Mouse (Mus musculus) liver, embryonic 15.5 days (tissue): Measurements from ENCODE around the gene Gpr183. TPM values are rescaled to one million over a fixed set of nuclear protein-coding genes. Genes with fewer than 3 reads are reported as not detected.

Source experiments
- ATAC-seq: fragments of 200-750 bp; cut with Nextera tagmentation; 2 replicates; pipeline ENCODE4 v1.8.0; 2017; ENCODE audit warnings: moderate number of reproducible peaks, mild to moderate bottlenecking, moderate library complexity; ENCODE audit not compliant: insufficient read depth
- H3K27ac ChIP-seq: fragments of 300-500 bp; sonication (generic); replicated peaks from 2 replicates; pipeline ENCODE4 v1.5.1; 2015; ENCODE audit warnings: mild to moderate bottlenecking, inconsistent platforms
- H3K27me3 ChIP-seq: fragments of 300-500 bp; sonication (generic); 2 replicates; pipeline ENCODE4 v1.6.1; 2015; ENCODE audit warnings: mild to moderate bottlenecking, inconsistent platforms
- H3K36me3 ChIP-seq: fragments of 300-500 bp; sonication (generic); replicated peaks from 2 replicates; pipeline ENCODE4 v1.6.1; 2015; ENCODE audit warnings: moderate library complexity, mild to moderate bottlenecking, inconsistent platforms
- H3K4me1 ChIP-seq: fragments of 300-500 bp; sonication (generic); replicated peaks from 2 replicates; pipeline ENCODE4 v1.6.1; 2015; ENCODE audit warnings: inconsistent platforms
- H3K4me2 ChIP-seq: fragments of 300-500 bp; sonication (generic); 2 replicates; pipeline ENCODE4 v1.6.1; 2015; ENCODE audit warnings: moderate library complexity, mild to moderate bottlenecking, inconsistent platforms
- H3K4me3 ChIP-seq: fragments of 300-500 bp; sonication (generic); replicated peaks from 2 replicates; pipeline ENCODE4 v1.5.1; 2015; ENCODE audit warnings: mild to moderate bottlenecking, inconsistent platforms
- H3K9ac ChIP-seq: fragments of 300-500 bp; sonication (generic); 2 replicates; pipeline ENCODE4 v1.6.1; 2015; ENCODE audit warnings: moderate library complexity, mild to moderate bottlenecking, inconsistent platforms
- H3K9me3 ChIP-seq: fragments of 300-500 bp; sonication (generic); replicated peaks from 2 replicates; pipeline ENCODE4 v1.6.1; 2016; ENCODE audit warnings: inconsistent platforms
- WGBS: fragments of 180-500 bp; shearing (Covaris S2); methylation state at CpG from one replicate; pipeline ENCODE4 v1.1.7; 2015; ENCODE audit warnings: mixed read lengths; ENCODE audit not compliant: insufficient replicate concordance; 5-methylcytosine and 5-hydroxymethylcytosine counted together
- polyA plus RNA-seq: library from polyadenylated mRNA; unstranded; fragments of >200 nt; fragmentation: Nextera tagmentation; extraction: Ambion mirVana; gene quantifications from 2 replicates; pipeline ENCODE4 v1.2.1, GENCODE M21; 2015

Gene Gpr183
- polyA plus RNA-seq, 1 experiment from 2014 or later, result 1.5 TPM

DNA sequence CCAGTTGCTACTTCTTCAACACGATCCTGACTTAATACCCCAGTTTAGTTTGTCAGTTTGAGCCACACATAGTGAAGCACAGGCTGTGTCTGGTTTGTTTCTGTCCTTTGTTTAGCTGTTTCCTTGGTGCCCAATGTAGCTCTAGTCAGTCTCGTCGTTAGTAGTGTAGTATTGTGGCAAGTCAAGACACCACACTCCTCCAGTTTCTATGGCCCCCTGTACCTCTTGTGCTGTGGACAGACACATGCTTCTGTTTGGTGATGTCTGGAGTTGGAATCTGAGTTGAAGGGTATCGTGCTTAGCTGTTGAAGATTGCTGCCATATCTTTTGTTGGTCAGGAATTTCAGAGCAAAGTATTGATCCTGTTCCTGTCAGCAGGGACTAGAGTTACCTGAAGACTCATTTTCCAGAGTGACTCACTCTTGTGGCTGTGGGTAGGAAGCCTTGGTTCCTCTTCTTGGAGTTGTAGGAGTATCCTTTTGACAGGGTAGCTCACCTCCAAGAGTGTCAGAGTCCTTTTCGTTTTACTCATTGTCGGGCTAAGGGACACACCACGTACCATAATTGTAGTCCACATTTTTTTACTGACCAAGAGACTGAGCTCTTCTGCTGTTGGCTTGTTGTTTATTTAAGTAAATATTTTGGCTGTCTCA, 34.1 kb downstream of the Gpr183 start:
- Histone ChIP-seq H3K9me3 (no peaks in the 10 kb centered on the region; the same call in 1 of the 2 replicates), H3K4me1 (peaks cover 34% of the 10 kb centered on the region), H3K36me3 (peaks cover 19% of the 10 kb centered on the region; the same call in 1 of the 2 replicates), H3K27me3 (no peaks in the 10 kb centered on the region), H3K4me2 (no peak overlapping the region), H3K27ac (no peak overlapping the region), H3K4me3 (no peak overlapping the region), H3K9ac (no peak overlapping the region)
- WGBS, result 66% methylated on average over 7 of the region's 7 CpGs
- no peak for ATAC-seq

DNA sequence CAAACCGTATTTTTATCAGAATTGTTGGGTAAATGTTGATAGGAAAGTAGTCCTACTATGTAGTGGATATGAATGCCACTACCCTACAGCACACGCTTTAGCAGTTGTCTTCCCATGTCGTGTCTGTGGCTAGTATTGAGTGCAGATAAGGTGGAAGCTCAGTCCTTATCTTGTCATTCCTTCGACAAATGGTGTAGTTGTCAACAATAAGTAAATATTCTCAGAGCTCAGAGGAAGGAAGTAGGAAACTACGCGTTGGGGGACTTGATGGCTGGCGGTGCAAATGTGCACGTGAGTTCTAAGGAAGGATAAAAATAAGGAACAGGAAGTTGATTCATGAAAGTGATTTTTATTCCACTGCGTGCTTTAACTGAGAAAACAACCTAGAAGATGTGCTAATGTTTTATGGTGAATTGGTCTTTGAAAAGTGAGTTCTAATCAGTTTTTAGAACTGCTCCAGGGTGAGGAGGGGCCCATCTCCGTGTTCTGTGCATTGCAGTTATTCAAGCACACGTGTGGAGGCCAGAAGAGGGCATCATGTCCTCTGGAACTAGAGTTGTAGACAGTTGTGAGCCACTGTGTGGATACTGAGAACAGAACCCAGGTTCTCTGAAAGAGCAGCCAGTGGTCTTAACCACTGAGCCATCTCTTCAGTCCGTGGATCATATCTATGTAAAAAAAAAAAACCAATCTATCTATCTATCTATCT, 35.6 kb downstream of the Gpr183 start:
- Histone ChIP-seq H3K4me1 (peaks cover 34% of the 10 kb centered on the region), H3K4me3 (no peak overlapping the region), H3K27me3 (no peaks in the 10 kb centered on the region), H3K27ac (peak overlapping the region; percentile 74), H3K4me2 (peak overlapping the region; percentile 46), H3K9me3 (no peaks in the 10 kb centered on the region), H3K9ac (peak overlapping the region; percentile 18; the same call in 1 of the 2 replicates), H3K36me3 (peaks cover 9% of the 10 kb centered on the region; the same call in 1 of the 2 replicates)
- ATAC-seq, result peak; percentile 88
- 12% methylated on average over 12 of the region's 12 CpGs for WGBS

GRCm38 (mm10) chr14:121928375-121929137, 36.4 kb downstream of the Gpr183 start:
- Histone ChIP-seq H3K36me3 (0 out of 2 replicates have a peak, but pooled peaks cover under 1% of the 10 kb centered on the region), H3K4me2 (peak overlapping the region; percentile 46), H3K4me3 (no peak overlapping the region), H3K9me3 (no peaks in the 10 kb centered on the region), H3K4me1 (peaks cover 34% of the 10 kb centered on the region), H3K9ac (peak overlapping the region; percentile 18; the same call in 1 of the 2 replicates), H3K27me3 (no peaks in the 10 kb centered on the region), H3K27ac (peak overlapping the region; percentile 74)
- peak; percentile 56 for ATAC-seq
- 34% methylated on average over 8 of the region's 8 CpGs for WGBS

GRCm38 (mm10) chr14:121927451-121927850, 37.5 kb downstream of the Gpr183 start:
- Histone ChIP-seq H3K4me3 (no peak overlapping the region), H3K27ac (no peak overlapping the region), H3K36me3 (no peaks in the 10 kb centered on the region), H3K9ac (no peak overlapping the region), H3K27me3 (no peaks in the 10 kb centered on the region), H3K4me2 (no peak overlapping the region), H3K4me1 (peaks cover 34% of the 10 kb centered on the region), H3K9me3 (no peaks in the 10 kb centered on the region)
- WGBS, result 82% methylated on average over 8 of the region's 8 CpGs
- no peak for ATAC-seq

DNA sequence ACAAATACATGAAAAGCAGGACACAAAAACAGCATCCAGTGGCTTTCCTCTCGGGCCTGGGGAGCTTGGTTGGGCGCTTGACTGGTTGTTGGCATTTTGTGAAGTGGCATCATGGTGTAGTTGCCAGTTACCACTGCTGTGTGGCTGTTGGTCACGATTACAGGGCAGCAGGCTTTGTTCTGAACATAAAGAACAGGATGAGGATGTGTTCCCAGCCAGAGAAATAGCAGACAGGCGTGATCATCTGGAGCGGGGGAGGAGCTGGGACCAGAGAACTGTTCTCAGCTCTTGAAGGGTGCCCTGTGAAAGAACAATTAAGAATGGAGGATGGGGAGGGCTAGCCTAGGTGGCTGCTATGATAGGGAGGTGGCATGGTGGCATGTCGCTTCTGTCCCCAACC, 38.1 kb downstream of the Gpr183 start:
- Histone ChIP-seq H3K27ac (no peak overlapping the region), H3K4me3 (no peak overlapping the region), H3K36me3 (no peaks in the 10 kb centered on the region), H3K4me2 (no peak overlapping the region), H3K9me3 (no peaks in the 10 kb centered on the region), H3K9ac (no peak overlapping the region), H3K27me3 (no peaks in the 10 kb centered on the region), H3K4me1 (peaks cover 29% of the 10 kb centered on the region)
- 67% methylated on average over 6 of the region's 6 CpGs for WGBS
- ATAC-seq, result no peak

DNA sequence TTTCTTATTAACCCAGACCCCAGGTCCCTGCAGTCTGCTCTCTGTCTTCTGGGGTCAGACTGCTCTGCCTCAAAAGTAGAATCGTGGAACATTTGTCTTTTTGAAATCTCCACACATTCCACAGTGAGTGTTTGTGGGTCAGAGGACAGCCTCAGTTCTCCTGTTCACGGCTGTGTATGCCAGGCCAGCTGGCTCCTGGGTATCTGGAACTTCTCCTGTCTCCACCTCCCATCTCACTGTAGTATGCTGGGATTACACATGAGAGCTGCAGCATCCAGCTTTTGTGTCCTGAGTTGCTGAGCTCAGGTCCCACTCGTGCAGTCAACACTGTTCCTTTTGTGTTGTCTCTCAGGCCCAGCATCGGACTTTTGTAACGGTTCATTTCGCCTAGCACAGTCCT, 40.1 kb downstream of the Gpr183 start:
- no peaks in the 10 kb centered on the region for H3K27me3 ChIP-seq
- no peak overlapping the region for H3K27ac ChIP-seq
- H3K4me2 ChIP-seq, result no peak overlapping the region
- H3K4me3 ChIP-seq, result no peak overlapping the region
- no peaks in the 10 kb centered on the region for H3K9me3 ChIP-seq
- WGBS, result 71% methylated on average over 6 of the region's 6 CpGs
- ATAC-seq, result no peak
- H3K4me1 ChIP-seq, result peaks cover 19% of the 10 kb centered on the region
- H3K9ac ChIP-seq, result no peak overlapping the region
- no peaks in the 10 kb centered on the region for H3K36me3 ChIP-seq

GRCm38 (mm10) chr14:121922731-121923130, 42.3 kb downstream of the Gpr183 start:
- Histone ChIP-seq H3K4me3 (no peak overlapping the region), H3K4me2 (no peak overlapping the region), H3K4me1 (peaks cover 5% of the 10 kb centered on the region; the same call in 1 of the 2 replicates), H3K9me3 (no peaks in the 10 kb centered on the region), H3K27ac (no peak overlapping the region), H3K27me3 (no peaks in the 10 kb centered on the region), H3K36me3 (no peaks in the 10 kb centered on the region), H3K9ac (no peak overlapping the region)
- WGBS, result 70% methylated on average over 4 of the region's 4 CpGs
- no peak for ATAC-seq

DNA sequence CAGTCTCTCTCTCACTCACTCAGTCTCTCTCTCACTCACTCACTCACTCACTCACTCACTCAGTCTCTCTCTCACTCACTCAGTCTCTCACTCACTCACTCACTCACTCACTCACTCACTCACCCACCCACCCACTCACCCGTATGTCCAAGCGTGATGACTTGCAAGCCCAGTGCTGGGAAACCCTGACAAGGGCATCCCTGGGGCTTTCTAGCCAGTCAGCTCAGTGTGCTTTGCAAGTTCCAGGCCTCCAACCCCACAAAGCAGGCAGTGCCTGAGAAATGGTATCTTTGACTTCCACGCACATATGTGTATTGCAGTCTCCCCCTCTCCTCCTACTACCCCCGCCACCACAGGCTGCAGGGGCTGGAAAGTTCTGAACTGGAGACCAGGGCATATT, 43.0 kb downstream of the Gpr183 start:
- Histone ChIP-seq H3K27ac (no peak overlapping the region), H3K9me3 (no peaks in the 10 kb centered on the region), H3K9ac (no peak overlapping the region), H3K4me3 (no peak overlapping the region), H3K4me1 (peaks cover 5% of the 10 kb centered on the region; the same call in 1 of the 2 replicates), H3K4me2 (no peak overlapping the region), H3K27me3 (no peaks in the 10 kb centered on the region), H3K36me3 (0 out of 2 replicates have a peak, but pooled peaks cover 4% of the 10 kb centered on the region)
- ATAC-seq, result no peak
- WGBS, result 69% methylated on average over 4 of the region's 4 CpGs

- no peak overlapping the region for H3K4me3 ChIP-seq
- no peaks in the 10 kb centered on the region for H3K9me3 ChIP-seq
- H3K9ac ChIP-seq, result no peak overlapping the region
- no peak overlapping the region for H3K4me2 ChIP-seq
- peaks cover 5% of the 10 kb centered on the region; the same call in 1 of the 2 replicates for H3K4me1 ChIP-seq
- 78% methylated on average over 12 of the region's 12 CpGs for WGBS
- no peaks in the 10 kb centered on the region for H3K27me3 ChIP-seq
- ATAC-seq, result no peak
- 0 out of 2 replicates have a peak, but pooled peaks cover 7% of the 10 kb centered on the region for H3K36me3 ChIP-seq
- H3K27ac ChIP-seq, result no peak overlapping the region
Measured at GRCm38 (mm10) chr14:121920511-121921124, 44.4 kb downstream of the Gpr183 start.

DNA sequence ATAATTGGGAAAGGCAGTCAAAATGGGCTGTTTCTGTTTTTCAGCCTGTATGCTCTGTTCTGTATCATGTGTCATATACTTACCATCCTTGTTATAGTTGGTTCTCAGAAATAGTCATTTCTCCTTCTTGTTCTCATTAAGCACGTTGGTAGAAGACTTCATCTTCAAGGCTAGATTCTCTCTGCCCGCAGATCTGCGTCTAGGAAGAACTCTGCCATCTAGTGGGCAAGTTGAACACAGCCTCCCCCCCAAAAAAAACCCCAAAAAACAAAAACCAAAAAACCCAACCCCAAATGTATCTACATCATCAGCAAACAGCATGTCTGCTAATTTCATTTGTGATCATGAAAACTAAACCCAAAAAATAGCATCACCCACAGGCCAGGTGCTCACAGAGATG, 45.2 kb downstream of the Gpr183 start:
- WGBS, result 20% methylated on average over 3 of the region's 3 CpGs
- no peak for ATAC-seq

More for the DNA sequence above, 45.2 kb downstream of the Gpr183 start:
- H3K9me3 ChIP-seq, result no peaks in the 10 kb centered on the region
- 0 out of 2 replicates have a peak, but pooled peaks cover 7% of the 10 kb centered on the region for H3K36me3 ChIP-seq
- no peak overlapping the region for H3K4me3 ChIP-seq
- H3K27me3 ChIP-seq, result no peaks in the 10 kb centered on the region
- no peak overlapping the region for H3K27ac ChIP-seq
- H3K4me1 ChIP-seq, result peaks cover 5% of the 10 kb centered on the region; the same call in 1 of the 2 replicates
- H3K4me2 ChIP-seq, result no peak overlapping the region
- H3K9ac ChIP-seq, result no peak overlapping the region
